9 mouse cellular contexts compared by ENCODE assay signal in the genomic region with DNA sequence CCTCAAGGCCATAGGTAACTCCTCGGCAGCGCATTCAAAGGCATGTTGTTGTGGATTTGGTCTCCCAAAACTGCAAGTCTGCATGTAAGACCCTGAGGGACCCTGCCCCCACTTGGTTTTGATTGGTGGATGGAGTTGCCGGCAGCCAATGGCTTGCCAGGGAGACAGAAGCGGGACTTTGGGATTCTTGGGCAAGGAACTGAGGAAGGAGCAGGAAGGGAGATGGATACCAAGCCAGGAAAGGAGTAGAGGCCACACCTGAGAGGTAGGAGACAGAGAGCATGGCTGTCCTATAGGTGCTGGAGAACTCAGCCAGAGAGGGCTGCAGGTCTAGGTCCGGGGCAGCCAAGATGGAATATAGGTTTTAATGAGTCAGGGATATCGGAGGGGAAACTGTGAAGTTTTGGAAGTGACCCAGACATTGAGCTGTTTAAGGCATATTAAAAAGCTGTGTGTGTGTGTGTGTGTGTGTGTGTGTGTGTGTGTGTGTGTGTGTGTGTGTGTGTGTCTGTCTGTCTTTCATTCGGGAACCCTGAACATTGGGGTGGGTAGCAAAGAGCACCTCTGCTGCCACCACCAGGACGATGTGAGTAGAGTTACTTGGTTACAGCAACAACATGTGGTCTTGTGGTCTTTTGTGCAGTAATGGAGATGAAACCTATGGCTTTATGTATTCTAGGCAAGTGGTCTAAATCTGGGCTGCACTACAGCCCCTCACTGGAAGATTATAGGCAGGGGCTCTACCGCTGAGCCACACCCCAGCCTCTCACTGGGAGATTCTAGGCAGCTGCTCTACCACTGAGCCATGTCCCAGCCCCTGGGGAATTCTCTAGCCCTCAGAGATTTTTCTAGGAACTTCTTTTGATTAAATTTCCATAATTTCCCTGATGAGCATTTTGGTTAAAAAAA. TPM values are rescaled to one million over a fixed set of nuclear protein-coding genes. Genes with fewer than 3 reads are reported as not detected.
DNase-seq lines count a peak whose midpoint lies in the region; ATAC-seq and TF ChIP-seq lines count a peak whose summit lies in the region.
"Had no signal": no experiment of that assay in that cellular context is flagged by ENCODE, and none has a peak within 500 bp of the region (broad histone marks: within the 10 kb centered on the region; RNA-seq: fewer than 3 reads in every experiment).

No protein-coding gene starts in this region.

- H3K9ac ChIP-seq in embryonic facial prominence, embryonic 11.5 days (replicated peaks; ENCODE audit: low read length), result no peak overlapping the region
- no peak overlapping the region for H3K9ac ChIP-seq in hindbrain, embryonic 16.5 days (ENCODE audit: low read depth, low read length)
- no peak overlapping the region for H3K9ac ChIP-seq in lung, postnatal 0 days (replicated peaks; ENCODE audit: low read depth)

- no peaks in the 10 kb centered on the region for H3K9me3 ChIP-seq in embryonic facial prominence, embryonic 11.5 days (replicated peaks; ENCODE audit: control insufficient read depth, low read length)
- no peaks in the 10 kb centered on the region for H3K9me3 ChIP-seq in hindbrain, embryonic 16.5 days (ENCODE audit: control insufficient read depth, low read length)
- H3K9me3 ChIP-seq in lung, postnatal 0 days (ENCODE audit: low read length), result no peaks in the 10 kb centered on the region

- DNase-seq in left cerebral cortex, adult 2 months (ENCODE audit: extremely low spot score in 1 of 2, low spot score in 2 of 2), result no peak
- no peak for DNase-seq in left cerebral cortex, adult 9 months (ENCODE audit: low spot score in 2 of 2)
- DNase-seq in embryonic facial prominence, embryonic 11.5 days (ENCODE audit: low spot score), result peak; percentile 77
- DNase-seq in lung, postnatal 0 days (ENCODE audit: low spot score), result no peak
- DNase-seq in yolk sac, embryonic 10.5 days (ENCODE audit: low spot score), result peak; percentile 29
- DNase-seq in spleen, postnatal 14 days (ENCODE audit: low spot score in 2 of 2), result no peak

- peak overlapping the region; percentile 45 for H3K4me2 ChIP-seq in embryonic facial prominence, embryonic 11.5 days (ENCODE audit: low read depth, low read length)
- H3K4me2 ChIP-seq in hindbrain, embryonic 16.5 days (ENCODE audit: low read length), result peak overlapping the region; percentile 43
- no peak overlapping the region for H3K4me2 ChIP-seq in lung, postnatal 0 days (replicated peaks; ENCODE audit: low read depth, low read length)

- H3K4me3 ChIP-seq in left cerebral cortex, adult 2 months, result no peak overlapping the region
- peak overlapping the region; percentile 19; the same call in 1 of the 2 replicates for H3K4me3 ChIP-seq in embryonic facial prominence, embryonic 11.5 days (ENCODE audit: low read depth, low read length)
- H3K4me3 ChIP-seq in hindbrain, embryonic 16.5 days (ENCODE audit: low read length), result peak overlapping the region; percentile 1; the same call in 1 of the 2 replicates
- H3K4me3 ChIP-seq in lung, postnatal 0 days (ENCODE audit: low read depth, low read length), result no peak overlapping the region
- H3K4me3 ChIP-seq: myocyte had no signal

- H3K36me3 ChIP-seq in embryonic facial prominence, embryonic 11.5 days (replicated peaks; ENCODE audit: control insufficient read depth, insufficient read depth, low read depth, low read length), result no peaks in the 10 kb centered on the region
- no peaks in the 10 kb centered on the region for H3K36me3 ChIP-seq in hindbrain, embryonic 16.5 days (ENCODE audit: control insufficient read depth, insufficient read depth, low read length)
- no peaks in the 10 kb centered on the region for H3K36me3 ChIP-seq in lung, postnatal 0 days (ENCODE audit: insufficient read depth, low read length)

- WGBS in embryonic facial prominence, embryonic 11.5 days, result 15% methylated on average over 9 of the region's 9 CpGs
- WGBS in hindbrain, embryonic 16.5 days, result 23% methylated on average over 9 of the region's 9 CpGs
- 22% methylated on average over 9 of the region's 9 CpGs for WGBS in lung, postnatal 0 days

- TF ChIP-seq EP300 in lung, postnatal 0 days (IDR thresholded peaks at IDR 0.05), result no peak

- no peak overlapping the region for H3K27ac ChIP-seq in left cerebral cortex, adult 2 months
- no peak overlapping the region for H3K27ac ChIP-seq in embryonic facial prominence, embryonic 11.5 days (replicated peaks; ENCODE audit: low read depth, low read length)
- H3K27ac ChIP-seq in hindbrain, embryonic 16.5 days (ENCODE audit: low read depth, low read length), result no peak overlapping the region
- H3K27ac ChIP-seq in lung, postnatal 0 days (ENCODE audit: low read length), result no peak overlapping the region

- ATAC-seq in embryonic facial prominence, embryonic 11.5 days (replicated peaks; ENCODE audit: insufficient number of reproducible peaks, low FRiP score, low TSS enrichment, low read depth), result peak; percentile 65; the same call in 1 of the 2 replicates
- no peak for ATAC-seq in hindbrain, embryonic 16.5 days
- ATAC-seq in lung, postnatal 0 days, result no peak
- no peak for ATAC-seq in inflammation-experienced regulatory T-cells, adult 6 months

- intact Hi-C loops in left cerebral cortex, adult 2 months (cut with DNase I), result no loop called here

- peak; percentile 7 for TF ChIP-seq CTCF in left cerebral cortex, adult 2 months (IDR thresholded peaks at IDR 0.05)
- peak; percentile 56 for TF ChIP-seq CTCF in lung, postnatal 0 days (IDR thresholded peaks at IDR 0.05)

- H3K27me3 ChIP-seq in embryonic facial prominence, embryonic 11.5 days (ENCODE audit: control insufficient read depth, insufficient read depth, low read length), result no peaks in the 10 kb centered on the region
- H3K27me3 ChIP-seq in hindbrain, embryonic 16.5 days (replicated peaks; ENCODE audit: control insufficient read depth, insufficient read depth, low read length), result no peaks in the 10 kb centered on the region
- H3K27me3 ChIP-seq in lung, postnatal 0 days (replicated peaks; ENCODE audit: insufficient read depth, low read length), result no peaks in the 10 kb centered on the region

- no peaks in the 10 kb centered on the region for H3K4me1 ChIP-seq in embryonic facial prominence, embryonic 11.5 days (ENCODE audit: control insufficient read depth, insufficient read depth, low read length)
- no peaks in the 10 kb centered on the region for H3K4me1 ChIP-seq in hindbrain, embryonic 16.5 days (ENCODE audit: control insufficient read depth, insufficient read depth, low read depth, low read length)
- H3K4me1 ChIP-seq in lung, postnatal 0 days (ENCODE audit: insufficient read depth, low read depth, low read length), result no peaks in the 10 kb centered on the region

RNA-seq across cellular contexts. Expression of gene Cyp2b10, which starts 37.2 kb away (rescaled TPM):
- total RNA-seq in left cerebral cortex, adult 2 months (2021), result under 1 TPM in 1 of 2 experiments, not detected in 1; 0.18 TPM
- not detected in 2 replicates for polyA plus RNA-seq in embryonic facial prominence, embryonic 11.5 days (2014; fragmentation: Nextera tagmentation; extraction: Ambion mirVana)
- polyA plus RNA-seq in hindbrain, embryonic 16.5 days (2015; fragmentation: Nextera tagmentation; extraction: Ambion mirVana), result not detected in 2 replicates
- polyA plus RNA-seq in lung, postnatal 0 days (2015; fragmentation: Nextera tagmentation; extraction: Ambion mirVana), result 8.3 and 11.8 TPM in 2 replicates
- not detected for polyA plus RNA-seq in inflammation-experienced regulatory T-cells, adult 6 months (2017; shearing (Covaris generic))

RNA-seq across cellular contexts. Expression of gene Cyp2s1, which starts 43.5 kb away (rescaled TPM):
- 1 to 10 TPM; 3.2 to 4.2 TPM for total RNA-seq in left cerebral cortex, adult 2 months (2021)
- 2.5 and 3.4 TPM in 2 replicates for polyA plus RNA-seq in embryonic facial prominence, embryonic 11.5 days (2014; fragmentation: Nextera tagmentation; extraction: Ambion mirVana)
- polyA plus RNA-seq in hindbrain, embryonic 16.5 days (2015; fragmentation: Nextera tagmentation; extraction: Ambion mirVana), result 4.1 and 4.6 TPM in 2 replicates
- polyA plus RNA-seq in lung, postnatal 0 days (2015; fragmentation: Nextera tagmentation; extraction: Ambion mirVana), result 51.9 and 53.1 TPM in 2 replicates
- polyA plus RNA-seq in inflammation-experienced regulatory T-cells, adult 6 months (2017; shearing (Covaris generic)), result 1 to 10 TPM; 2.9 to 4.1 (median 3.0) TPM

Comparison
In these comparisons a context has a peak if more than half of its experiments do, and no peak if none do; other contexts are left out.
1. DNase-seq: peak in embryonic facial prominence, embryonic 11.5 days (single experiment) and yolk sac, embryonic 10.5 days (single experiment); none in left cerebral cortex, adult 2 months (0 of 2), left cerebral cortex, adult 9 months (0 of 2), lung, postnatal 0 days (single experiment) and spleen, postnatal 14 days (0 of 2).
2. H3K4me3 ChIP-seq: peak in embryonic facial prominence, embryonic 11.5 days (single experiment) and hindbrain, embryonic 16.5 days (single experiment); none in left cerebral cortex, adult 2 months (single experiment) and lung, postnatal 0 days (single experiment).